Mouse (Mus musculus): ENCODE data around the gene Katnal1.

DNA sequence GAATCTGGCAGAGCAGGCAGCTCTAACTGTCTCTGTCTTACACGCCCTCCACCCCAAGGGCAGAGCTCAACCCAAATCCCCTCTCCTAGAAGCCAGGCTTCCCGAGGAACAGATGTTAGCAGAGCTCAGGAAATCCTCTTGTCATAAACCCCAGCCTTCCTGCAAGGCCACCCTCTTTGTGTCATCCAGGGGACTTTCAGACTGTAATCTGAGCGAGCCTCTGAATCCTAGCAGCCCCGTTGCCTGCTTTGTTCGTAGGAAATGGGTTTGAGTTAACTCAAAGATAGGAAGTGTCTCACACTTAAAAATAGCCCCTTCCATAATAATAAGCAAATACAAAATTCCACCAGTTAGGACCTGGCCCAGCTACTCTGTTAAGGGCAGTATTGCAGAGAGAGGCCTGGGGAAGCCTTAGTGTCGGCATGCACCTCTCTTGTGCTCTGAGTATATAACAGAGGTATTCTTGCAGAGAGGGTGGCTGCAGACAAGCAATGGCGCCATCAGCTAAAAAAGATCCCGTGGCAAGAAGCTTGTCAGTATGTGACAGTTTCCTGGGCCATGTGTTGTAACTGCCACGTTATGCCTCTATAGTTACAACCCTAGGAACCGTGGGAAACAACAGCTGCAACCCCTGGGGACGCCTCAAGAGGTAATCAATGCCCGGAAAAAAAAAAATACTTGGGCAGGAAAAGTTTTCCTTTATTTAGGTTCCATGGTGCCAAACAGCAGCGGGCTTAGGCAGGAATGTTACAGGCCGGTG lies 48.8 kb upstream of the Katnal1 start:
- TF ChIP-seq CTCF (IDR thresholded peaks at IDR 0.05; ENCODE audit: control insufficient read depth, insufficient read depth, insufficient read length) (no peak), MAX (IDR thresholded peaks at IDR 0.05) (no peak), USF1 (IDR thresholded peaks at IDR 0.05; ENCODE audit: low read depth) (no peak)
